Mouse (Mus musculus) mammary gland, adult 2 months (tissue): Measurements from ENCODE around the gene Tmem248. TPM values are rescaled to one million over a fixed set of nuclear protein-coding genes. Genes with fewer than 3 reads are reported as not detected.

ENCODE experiments used
- polyA plus RNA-seq: library from polyadenylated mRNA; depleted of rRNA; stranded (reverse); fragments of >200 nt; gene quantifications from 2 replicates; pipeline ENCODE4 v1.2.3, GENCODE M21; 2012; ENCODE audit warnings: low replicate concordance; rRNA removed

The Tmem248 gene
- polyA plus RNA-seq, result 35.4 and 36.4 TPM in 2 replicates

GRCm38 (mm10) chr5:130216781-130217180 is at the start of gene Tmem248:
Gene Tmem248 (plus strand): TSS chr5:130217081.

GRCm38 (mm10) chr5:130171423-130171954 is 45.4 kb upstream of the Tmem248 start, which contains the start of gene Rabgef1:
Gene Rabgef1 (plus strand): TSS chr5:130171798.

DNA sequence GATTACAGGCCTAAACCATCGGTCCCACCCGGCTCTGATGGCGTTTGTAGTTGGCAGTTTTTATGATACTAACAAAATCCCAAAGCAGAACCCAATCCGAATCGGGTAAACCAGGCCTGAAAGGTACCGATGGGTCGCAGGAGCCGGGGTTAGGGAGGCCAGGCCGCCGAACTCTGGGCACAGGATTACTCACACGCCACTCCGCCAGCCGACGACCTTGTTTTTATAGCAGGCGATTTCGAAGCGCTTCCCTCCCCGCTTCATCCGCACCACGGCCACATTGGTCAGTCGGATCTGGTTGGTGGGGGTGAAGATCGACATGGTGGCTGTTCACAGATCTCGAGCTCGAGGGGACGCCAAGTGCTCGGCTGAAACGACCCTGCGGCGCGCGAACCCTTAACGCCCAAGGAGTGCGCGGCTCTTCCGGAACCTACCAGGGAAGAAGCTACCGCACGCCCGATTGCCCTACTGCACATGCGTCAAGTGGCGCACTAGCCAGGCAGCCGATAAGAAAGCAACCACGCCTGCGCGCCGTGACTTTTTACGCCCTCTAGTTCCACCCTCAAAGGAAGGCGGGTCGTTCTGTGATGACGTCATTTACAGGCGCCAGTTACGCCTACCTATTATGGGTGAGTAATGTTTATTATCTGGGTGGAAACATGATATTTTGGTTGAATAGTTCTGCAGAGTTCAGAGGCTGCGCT is 38.3 kb downstream of the Tmem248 start, which contains the start of the genes Sbds and Tyw1:
TSS of gene Sbds (minus strand) at position 514 of the 704 bp plus-strand sequence.
TSS of gene Tyw1 (plus strand) at position 603 of the 704 bp plus-strand sequence.

Other genes starting within 250 kb of the Tmem248 start
- gene Gusb, start 214.0 kb upstream of the Tmem248 start, polyA plus RNA-seq, result 49.1 and 57.7 TPM in 2 replicates
- 22.6 and 31.5 TPM in 2 replicates for gene Asl, start 187.8 kb upstream of the Tmem248 start, polyA plus RNA-seq
- gene Crcp, start 187.8 kb upstream of the Tmem248 start, polyA plus RNA-seq, result 6.0 and 13.4 TPM in 2 replicates
- 19.8 and 27.4 TPM in 2 replicates for gene Tpst1, start 143.8 kb upstream of the Tmem248 start, polyA plus RNA-seq
- gene Kctd7, start 72.2 kb upstream of the Tmem248 start, polyA plus RNA-seq, result 6.4 and 12.7 TPM in 2 replicates
- 20.7 and 34.6 TPM in 2 replicates for gene Rabgef1, start 45.3 kb upstream of the Tmem248 start, polyA plus RNA-seq
- 22.3 and 23.1 TPM in 2 replicates for gene Sbds, start 38.4 kb downstream of the Tmem248 start, polyA plus RNA-seq
- gene Tyw1, start 38.5 kb downstream of the Tmem248 start, polyA plus RNA-seq, result 8.8 and 10.7 TPM in 2 replicates
- not detected in 2 replicates for gene Caln1, start 152.4 kb downstream of the Tmem248 start, polyA plus RNA-seq
- gene A330070K13Rik, start 167.6 kb downstream of the Tmem248 start, polyA plus RNA-seq, result not detected in 2 replicates